Mouse (Mus musculus): ENCODE results near the gene Rab30.

The Rab30 gene

GRCm38 (mm10) chr7:92802158-92802557 lies 60.8 kb downstream of the Rab30 start:
- DNase-seq, result no peak

GRCm38 (mm10) chr7:92803191-92803590 lies 61.8 kb downstream of the Rab30 start:
- DNase-seq, result no peak

GRCm38 (mm10) chr7:92804919-92805668 lies 63.7 kb downstream of the Rab30 start:
- DNase-seq, result no peak

GRCm38 (mm10) chr7:92806512-92807188 lies 65.2 kb downstream of the Rab30 start:
- DNase-seq, result peak; percentile 23

- no peak for DNase-seq
Measured at GRCm38 (mm10) chr7:92807482-92807881, 66.1 kb downstream of the Rab30 start.

- no peak for DNase-seq
Measured at GRCm38 (mm10) chr7:92811667-92812279, 70.4 kb downstream of the Rab30 start.

GRCm38 (mm10) chr7:92817242-92817641 lies 75.8 kb downstream of the Rab30 start:
- no peak for DNase-seq

- DNase-seq, result no peak
Measured at GRCm38 (mm10) chr7:92817886-92818285, 76.5 kb downstream of the Rab30 start.

GRCm38 (mm10) chr7:92819656-92820055 lies 78.3 kb downstream of the Rab30 start:
- no peak for DNase-seq

GRCm38 (mm10) chr7:92820410-92820809 lies 79.0 kb downstream of the Rab30 start:
- no peak for DNase-seq

- no peak for DNase-seq
Measured at GRCm38 (mm10) chr7:92820941-92821465, 79.6 kb downstream of the Rab30 start.

GRCm38 (mm10) chr7:92821871-92822270 lies 80.5 kb downstream of the Rab30 start:
- no peak for DNase-seq

GRCm38 (mm10) chr7:92822409-92823101 lies 81.2 kb downstream of the Rab30 start:
- no peak for DNase-seq

- DNase-seq, result no peak
Measured at GRCm38 (mm10) chr7:92826248-92826647, 84.8 kb downstream of the Rab30 start.

GRCm38 (mm10) chr7:92827981-92828380 lies 86.6 kb downstream of the Rab30 start:
- no peak for DNase-seq

GRCm38 (mm10) chr7:92832395-92832794 lies 91.0 kb downstream of the Rab30 start:
- no peak for DNase-seq

GRCm38 (mm10) chr7:92834391-92834790 lies 93.0 kb downstream of the Rab30 start:
- DNase-seq, result no peak

- no peak for DNase-seq
Measured at GRCm38 (mm10) chr7:92836447-92836846, 95.0 kb downstream of the Rab30 start.

GRCm38 (mm10) chr7:92837226-92837625 lies 95.8 kb downstream of the Rab30 start:
- DNase-seq, result no peak

- no peak for DNase-seq
Measured at GRCm38 (mm10) chr7:92837907-92838306, 96.5 kb downstream of the Rab30 start.

GRCm38 (mm10) chr7:92842254-92842653 lies 100.9 kb downstream of the Rab30 start:
- no peak for DNase-seq

GRCm38 (mm10) chr7:92848246-92848645 lies 106.8 kb downstream of the Rab30 start:
- no peak for DNase-seq

GRCm38 (mm10) chr7:92866526-92866925 lies 125.1 kb downstream of the Rab30 start:
- DNase-seq, result no peak
